In genomic region chr6:108807446-108807845, GRCm38 (mm10) we compare ENCODE assay signal across 12 mouse cellular contexts. TPM values are rescaled to one million over a fixed set of nuclear protein-coding genes. Genes with fewer than 3 reads are reported as not detected.
DNase-seq lines count a peak whose midpoint lies in the region; ATAC-seq and TF ChIP-seq lines count a peak whose summit lies in the region.
"Had no signal": no experiment of that assay in that cellular context is flagged by ENCODE, and none has a peak within 500 bp of the region (broad histone marks: within the 10 kb centered on the region; RNA-seq: fewer than 3 reads in every experiment).

No protein-coding gene starts in this region.

- no peak overlapping the region for H3K9ac ChIP-seq in liver, postnatal 0 days (replicated peaks)
- H3K9ac ChIP-seq in CH12.LX (ENCODE audit: insufficient read depth, low read depth) = no peak overlapping the region
- no peak overlapping the region for H3K9ac ChIP-seq in hindbrain, embryonic 12.5 days
- H3K9ac ChIP-seq: forebrain, embryonic 12.5 days; heart, embryonic 15.5 days; hindbrain, embryonic 15.5 days; neural tube, embryonic 15.5 days had no signal

- H3K9me3 ChIP-seq in liver, postnatal 0 days (ENCODE audit: low read length) = no peaks in the 10 kb centered on the region
- H3K9me3 ChIP-seq in CH12.LX (replicated peaks; ENCODE audit: low read length) = no peaks in the 10 kb centered on the region
- no peaks in the 10 kb centered on the region for H3K9me3 ChIP-seq in hindbrain, embryonic 12.5 days (replicated peaks)
- H3K9me3 ChIP-seq: forebrain, embryonic 12.5 days; heart, embryonic 15.5 days; hindbrain, embryonic 15.5 days; neural tube, embryonic 15.5 days had no signal

- peak; percentile 25 for TF ChIP-seq RAD21 in CH12.LX (IDR thresholded peaks at IDR 0.05; ENCODE audit: low read depth, low read length)

- no peak overlapping the region for H3K27ac ChIP-seq in liver, postnatal 0 days (ENCODE audit: low read depth)
- no peak overlapping the region for H3K27ac ChIP-seq in CH12.LX (ENCODE audit: insufficient read depth, low read depth)
- no peak overlapping the region for H3K27ac ChIP-seq in hindbrain, embryonic 12.5 days
- H3K27ac ChIP-seq: forebrain, embryonic 12.5 days; heart, embryonic 15.5 days; hindbrain, embryonic 15.5 days; neural tube, embryonic 15.5 days had no signal

- dilution Hi-C loops in CH12.LX (cut with MboI; ENCODE audit: extremely low pct_ligation_motif_present, extremely low pct_unique_long_range_greater_than_20kb, low sequenced_read_pairs) = no loop called here

- ATAC-seq in liver, postnatal 0 days = no peak
- no peak for ATAC-seq in hindbrain, embryonic 12.5 days (ENCODE audit: low FRiP score)

- no peak for TF ChIP-seq POLR2A in CH12.LX (IDR thresholded peaks at IDR 0.05; ENCODE audit: low read depth, low read length)

- H3K4me3 ChIP-seq in liver, postnatal 0 days (ENCODE audit: low read depth, low read length) = no peak overlapping the region
- H3K4me3 ChIP-seq in CH12.LX (replicated peaks in 1 of 3; ENCODE audit: low read depth in 2 of 3, low read length in 2 of 3, poor library complexity in 1 of 3) = no peak overlapping the region
- no peak overlapping the region for H3K4me3 ChIP-seq in hindbrain, embryonic 12.5 days
- H3K4me3 ChIP-seq: forebrain, embryonic 12.5 days; heart, embryonic 15.5 days; hindbrain, embryonic 15.5 days; neural tube, embryonic 15.5 days had no signal

- no peaks in the 10 kb centered on the region for H3K27me3 ChIP-seq in liver, postnatal 0 days (ENCODE audit: insufficient read depth, low read length)
- no peaks in the 10 kb centered on the region for H3K27me3 ChIP-seq in CH12.LX (replicated peaks)
- H3K27me3 ChIP-seq in hindbrain, embryonic 12.5 days = no peaks in the 10 kb centered on the region
- H3K27me3 ChIP-seq: forebrain, embryonic 12.5 days; heart, embryonic 15.5 days; hindbrain, embryonic 15.5 days; neural tube, embryonic 15.5 days had no signal

- in situ Hi-C loops in CH12.LX (cut with MboI; ENCODE audit: low pct_ligation_motif_present, low pct_unique_long_range_greater_than_20kb, low sequenced_read_pairs) = no loop called here

- no peak for TF ChIP-seq EP300 in liver, postnatal 0 days (IDR thresholded peaks at IDR 0.05; ENCODE audit: low read depth)
- no peak for TF ChIP-seq EP300 in CH12.LX (IDR thresholded peaks at IDR 0.05; ENCODE audit: low read length)

- peak; percentile 51 for TF ChIP-seq CTCF in liver, postnatal 0 days (IDR thresholded peaks at IDR 0.05; ENCODE audit: low read depth)
- TF ChIP-seq CTCF in CH12.LX (conservative IDR thresholded peaks at IDR 0.05 in 1 of 2, IDR thresholded peaks at IDR 0.05 in 1 of 2; ENCODE audit: low read depth in 2 of 2, low read length in 2 of 2) = peak in 1 of 2 experiments; percentile 53; a peak in 3 of 4 replicates

- 67% methylated on average over 3 of the region's 3 CpGs for WGBS in liver, postnatal 0 days (ENCODE audit: insufficient replicate concordance)
- WGBS in hindbrain, embryonic 12.5 days = 71% methylated on average over 3 of the region's 3 CpGs

- no peaks in the 10 kb centered on the region for H3K36me3 ChIP-seq in liver, postnatal 0 days (replicated peaks; ENCODE audit: insufficient read depth, low read length)
- peaks cover 0 to 24% of the 10 kb centered on the region in 2 experiments for H3K36me3 ChIP-seq in CH12.LX (replicated peaks in 1 of 2; ENCODE audit: control insufficient read depth in 1 of 2, insufficient read depth in 1 of 2, low read length in 1 of 2)
- H3K36me3 ChIP-seq in hindbrain, embryonic 12.5 days = no peaks in the 10 kb centered on the region
- H3K36me3 ChIP-seq: forebrain, embryonic 12.5 days; heart, embryonic 15.5 days; hindbrain, embryonic 15.5 days; neural tube, embryonic 15.5 days had no signal

- peaks cover 79% of the 10 kb centered on the region for H3K79me2 ChIP-seq in CH12.LX (replicated peaks; ENCODE audit: control insufficient read depth, extremely low read depth, insufficient read depth, poor library complexity, severe bottlenecking)

- peaks cover 18% of the 10 kb centered on the region for H3K4me1 ChIP-seq in liver, postnatal 0 days (ENCODE audit: insufficient read depth)
- peaks cover 13 to 73% of the 10 kb centered on the region in 2 experiments for H3K4me1 ChIP-seq in CH12.LX (ENCODE audit: control insufficient read depth in 1 of 2, insufficient read depth in 2 of 2)
- H3K4me1 ChIP-seq in hindbrain, embryonic 12.5 days = peaks cover 9% of the 10 kb centered on the region

- DNase-seq in liver, postnatal 0 days = no peak
- DNase-seq in liver = no peak
- DNase-seq in CH12.LX (ENCODE audit: extremely low read depth) = no peak
- peak; percentile 57 for DNase-seq in ZHBTc4 (ENCODE audit: low read depth, low spot score)
- peak; percentile 65 for DNase-seq in thymus, postnatal 25 days
- DNase-seq in ovary, postnatal 36 days (ENCODE audit: low spot score) = no peak
- DNase-seq: adrenal gland, adult 8-10 months had no signal

- H3K4me2 ChIP-seq in liver, postnatal 0 days (ENCODE audit: low read depth, low read length) = no peak overlapping the region
- H3K4me2 ChIP-seq in CH12.LX (ENCODE audit: insufficient read depth, low read depth, poor library complexity, severe bottlenecking) = no peak overlapping the region
- H3K4me2 ChIP-seq in hindbrain, embryonic 12.5 days (replicated peaks) = no peak overlapping the region
- H3K4me2 ChIP-seq: forebrain, embryonic 12.5 days; heart, embryonic 15.5 days; hindbrain, embryonic 15.5 days; neural tube, embryonic 15.5 days had no signal

TF ChIP-seq in CH12.LX, 34 proteins besides CTCF, POLR2A, EP300 and RAD21:
- TF ChIP-seq USF1 (IDR thresholded peaks at IDR 0.05; ENCODE audit: low read depth, low read length) (no peak), ZC3H11A (IDR thresholded peaks at IDR 0.05; ENCODE audit: low read depth, low read length) (no peak), CHD1 (IDR thresholded peaks at IDR 0.05; ENCODE audit: low read depth, low read length) (no peak), SMC3 (IDR thresholded peaks at IDR 0.05; ENCODE audit: low read depth, low read length) (peak; percentile 23), ZNF384 (IDR thresholded peaks at IDR 0.05; ENCODE audit: low read depth, low read length) (no peak), ELF1 (IDR thresholded peaks at IDR 0.05; ENCODE audit: low read depth, low read length) (no peak), ETS1 (conservative IDR thresholded peaks at IDR 0.05; ENCODE audit: low read depth, low read length) (no peak), KAT2A (IDR thresholded peaks at IDR 0.05; ENCODE audit: insufficient replicate concordance, low read length) (no peak), UBTF (IDR thresholded peaks at IDR 0.05; ENCODE audit: low read depth, low read length) (no peak), ZKSCAN1 (IDR thresholded peaks at IDR 0.05; ENCODE audit: borderline replicate concordance, low read depth, low read length) (peak; percentile 39; the same call in 1 of the 2 replicates)

RNA-seq across cellular contexts. Expression of gene Edem1, which starts 21.0 kb away (rescaled TPM):
- 23.1 and 25.7 TPM in 2 replicates for polyA plus RNA-seq in liver, postnatal 0 days (2015; fragmentation: Nextera tagmentation; extraction: Ambion mirVana)
- total RNA-seq in CH12.LX (2012; rRNA removed) = 70.9 and 100 TPM in 2 replicates
- total RNA-seq in CH12.LX (2014; rRNA removed) = 186 and 216 TPM in 2 replicates
- polyA plus RNA-seq in CH12.LX (2012; ENCODE audit: insufficient read length, low read depth) = 157 and 163 TPM in 2 replicates
- 18.5 and 19.2 TPM in 2 replicates for polyA plus RNA-seq in hindbrain, embryonic 12.5 days (2016; fragmentation: Nextera tagmentation; extraction: Ambion mirVana)

RNA-seq across cellular contexts. Expression of gene Arl8b, which starts 24.5 kb away (rescaled TPM):
- 33.2 and 34.5 TPM in 2 replicates for polyA plus RNA-seq in liver, postnatal 0 days (2015; fragmentation: Nextera tagmentation; extraction: Ambion mirVana)
- total RNA-seq in CH12.LX (2012; rRNA removed) = 47.8 and 63.3 TPM in 2 replicates
- 170 and 197 TPM in 2 replicates for total RNA-seq in CH12.LX (2014; rRNA removed)
- polyA plus RNA-seq in CH12.LX (2012; ENCODE audit: insufficient read length, low read depth) = 125 and 141 TPM in 2 replicates
- polyA plus RNA-seq in hindbrain, embryonic 12.5 days (2016; fragmentation: Nextera tagmentation; extraction: Ambion mirVana) = 76.1 and 86.7 TPM in 2 replicates

Comparison
In these comparisons a context has a peak if more than half of its experiments do, and no peak if none do; other contexts are left out.
1. DNase-seq: peak in ZHBTc4 (single experiment) and thymus, postnatal 25 days (single experiment); none in liver, postnatal 0 days (single experiment), liver (single experiment), CH12.LX (single experiment) and ovary, postnatal 36 days (single experiment).